Mouse (Mus musculus): Measurements from ENCODE around the gene Ugt1a5. TPM values are rescaled to one million over a fixed set of nuclear protein-coding genes. Genes with fewer than 3 reads are reported as not detected.

Ugt1a5 gene
- polyA plus RNA-seq, 1 experiment from 2014 or later = not detected

DNA sequence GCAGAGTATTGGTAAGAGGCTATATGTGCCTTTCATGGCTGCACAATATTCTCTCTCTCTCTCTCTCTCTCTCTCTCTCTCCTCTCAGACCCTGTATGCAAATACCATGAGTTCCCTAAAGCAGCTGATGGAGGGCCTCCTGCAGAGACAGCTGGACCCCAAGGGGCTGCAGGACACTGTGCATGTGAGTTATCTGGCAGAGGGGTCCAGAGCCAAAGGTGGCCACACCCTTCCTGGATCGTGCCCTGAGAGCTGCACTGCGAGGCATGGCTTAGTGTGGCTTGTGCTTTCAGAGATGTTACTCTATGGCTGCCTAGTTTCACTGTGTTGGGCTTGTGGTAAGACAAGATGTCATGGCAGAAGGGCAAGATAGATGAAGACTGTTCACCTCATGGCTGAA lies 81.8 kb downstream of the Ugt1a5 start:
- Histone ChIP-seq H3K36me3 (ENCODE audit: control insufficient read depth, insufficient read depth, low read length) (no peaks in the 10 kb centered on the region), H3K27ac (ENCODE audit: low read depth, low read length) (no peak overlapping the region), H3K9me3 (ENCODE audit: control insufficient read depth, low read length) (peaks cover 94% of the 10 kb centered on the region), H3K4me1 (replicated peaks; ENCODE audit: control insufficient read depth, insufficient read depth, low read length) (no peaks in the 10 kb centered on the region), H3K27me3 (ENCODE audit: control insufficient read depth, insufficient read depth, low read length) (no peaks in the 10 kb centered on the region), H3K4me2 (ENCODE audit: low read depth, low read length, severe bottlenecking) (no peak overlapping the region), H3K9ac (ENCODE audit: low read length) (no peak overlapping the region), H3K4me3 (ENCODE audit: low read depth, low read length) (no peak overlapping the region)
- DNase-seq (ENCODE audit: low spot score) (no peak), ATAC-seq (replicated peaks; ENCODE audit: low FRiP score) (no peak)
- 62% methylated on average over 2 of the region's 2 CpGs for WGBS

- H3K4me1 ChIP-seq (replicated peaks; ENCODE audit: control insufficient read depth, insufficient read depth, low read length) = no peaks in the 10 kb centered on the region
- no peaks in the 10 kb centered on the region for H3K36me3 ChIP-seq (ENCODE audit: control insufficient read depth, insufficient read depth, low read length)
- H3K9ac ChIP-seq (ENCODE audit: low read length) = no peak overlapping the region
- ATAC-seq (replicated peaks; ENCODE audit: low FRiP score) = no peak
- H3K9me3 ChIP-seq (ENCODE audit: control insufficient read depth, low read length) = peaks cover 96% of the 10 kb centered on the region
- no peak overlapping the region for H3K4me2 ChIP-seq (ENCODE audit: low read depth, low read length, severe bottlenecking)
- no peak overlapping the region for H3K27ac ChIP-seq (ENCODE audit: low read depth, low read length)
- no peaks in the 10 kb centered on the region for H3K27me3 ChIP-seq (ENCODE audit: control insufficient read depth, insufficient read depth, low read length)
- H3K4me3 ChIP-seq (ENCODE audit: low read depth, low read length) = no peak overlapping the region
- DNase-seq (ENCODE audit: low spot score) = no peak
- 77% methylated on average over 4 of the region's 4 CpGs for WGBS
These were observed 82.8 kb downstream of the Ugt1a5 start for GRCm38 (mm10) chr1:88248658-88249057.

DNA sequence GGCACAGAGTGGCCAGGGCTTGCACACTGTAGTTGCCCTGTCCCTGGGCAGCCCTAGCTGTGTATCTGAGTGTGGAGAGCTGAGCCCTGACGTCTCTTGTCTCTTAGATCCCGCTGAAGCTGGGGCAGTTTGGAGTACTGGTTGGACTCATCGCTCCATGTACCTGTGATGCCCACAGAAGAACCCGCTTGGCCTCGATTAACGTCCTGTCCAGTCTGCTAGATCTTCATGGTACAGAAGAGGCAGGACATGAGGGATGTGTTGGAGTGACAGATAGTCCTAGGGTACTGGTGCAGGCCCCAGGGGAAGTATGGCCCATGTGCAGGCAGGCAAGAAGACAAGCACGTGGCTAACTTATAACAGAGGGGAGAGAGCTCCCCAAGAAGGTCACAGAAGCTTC lies 83.8 kb downstream of the Ugt1a5 start:
- H3K27ac ChIP-seq (ENCODE audit: low read depth, low read length) = no peak overlapping the region
- no peaks in the 10 kb centered on the region for H3K27me3 ChIP-seq (ENCODE audit: control insufficient read depth, insufficient read depth, low read length)
- DNase-seq (ENCODE audit: low spot score) (peak; percentile 69), ATAC-seq (replicated peaks; ENCODE audit: low FRiP score) (no peak)
- H3K9ac ChIP-seq (ENCODE audit: low read length) = no peak overlapping the region
- H3K4me3 ChIP-seq (ENCODE audit: low read depth, low read length) = no peak overlapping the region
- peaks cover 96% of the 10 kb centered on the region for H3K9me3 ChIP-seq (ENCODE audit: control insufficient read depth, low read length)
- no peaks in the 10 kb centered on the region for H3K4me1 ChIP-seq (replicated peaks; ENCODE audit: control insufficient read depth, insufficient read depth, low read length)
- H3K36me3 ChIP-seq (ENCODE audit: control insufficient read depth, insufficient read depth, low read length) = no peaks in the 10 kb centered on the region
- WGBS = 78% methylated on average over 7 of the region's 7 CpGs
- no peak overlapping the region for H3K4me2 ChIP-seq (ENCODE audit: low read depth, low read length, severe bottlenecking)

DNA sequence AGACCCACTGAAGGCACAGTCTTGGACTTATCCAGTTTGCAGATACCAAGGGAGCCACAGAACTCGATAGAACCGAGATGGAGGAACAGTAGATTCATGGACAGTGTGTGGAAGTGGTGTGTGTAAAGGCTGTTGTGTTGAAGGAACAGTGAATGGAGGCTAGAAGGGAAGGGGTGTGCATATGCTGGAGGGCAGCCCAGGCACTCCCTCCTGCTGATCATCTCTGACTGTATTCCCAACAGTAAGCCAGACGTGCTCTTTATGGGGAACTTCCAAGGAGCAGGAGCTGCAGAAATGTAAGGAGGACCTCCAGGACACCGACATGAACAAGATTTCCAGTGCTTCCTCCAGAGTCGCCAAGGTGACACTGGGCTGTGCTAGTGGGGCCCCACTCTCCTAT lies 84.2 kb downstream of the Ugt1a5 start:
- Histone ChIP-seq H3K27me3 (ENCODE audit: control insufficient read depth, insufficient read depth, low read length) (no peaks in the 10 kb centered on the region), H3K27ac (ENCODE audit: low read depth, low read length) (no peak overlapping the region), H3K4me1 (replicated peaks; ENCODE audit: control insufficient read depth, insufficient read depth, low read length) (no peaks in the 10 kb centered on the region), H3K4me2 (ENCODE audit: low read depth, low read length, severe bottlenecking) (no peak overlapping the region), H3K36me3 (ENCODE audit: control insufficient read depth, insufficient read depth, low read length) (no peaks in the 10 kb centered on the region), H3K9ac (ENCODE audit: low read length) (no peak overlapping the region), H3K4me3 (ENCODE audit: low read depth, low read length) (no peak overlapping the region), H3K9me3 (ENCODE audit: control insufficient read depth, low read length) (peaks cover 96% of the 10 kb centered on the region)
- ATAC-seq (replicated peaks; ENCODE audit: low FRiP score) = no peak
- WGBS = 82% methylated on average over 5 of the region's 5 CpGs
- DNase-seq (ENCODE audit: low spot score) = no peak

- Histone ChIP-seq H3K27me3 (ENCODE audit: control insufficient read depth, insufficient read depth, low read length) (no peaks in the 10 kb centered on the region), H3K9me3 (ENCODE audit: control insufficient read depth, low read length) (peaks cover 96% of the 10 kb centered on the region), H3K27ac (ENCODE audit: low read depth, low read length) (no peak overlapping the region), H3K4me3 (ENCODE audit: low read depth, low read length) (no peak overlapping the region), H3K4me2 (ENCODE audit: low read depth, low read length, severe bottlenecking) (no peak overlapping the region), H3K9ac (ENCODE audit: low read length) (no peak overlapping the region), H3K4me1 (replicated peaks; ENCODE audit: control insufficient read depth, insufficient read depth, low read length) (no peaks in the 10 kb centered on the region), H3K36me3 (ENCODE audit: control insufficient read depth, insufficient read depth, low read length) (no peaks in the 10 kb centered on the region)
- DNase-seq (ENCODE audit: low spot score) (no peak), ATAC-seq (replicated peaks; ENCODE audit: low FRiP score) (no peak)
- 77% methylated on average over 8 of the region's 8 CpGs for WGBS
These were observed 87.3 kb downstream of the Ugt1a5 start for GRCm38 (mm10) chr1:88253106-88253505.

DNA sequence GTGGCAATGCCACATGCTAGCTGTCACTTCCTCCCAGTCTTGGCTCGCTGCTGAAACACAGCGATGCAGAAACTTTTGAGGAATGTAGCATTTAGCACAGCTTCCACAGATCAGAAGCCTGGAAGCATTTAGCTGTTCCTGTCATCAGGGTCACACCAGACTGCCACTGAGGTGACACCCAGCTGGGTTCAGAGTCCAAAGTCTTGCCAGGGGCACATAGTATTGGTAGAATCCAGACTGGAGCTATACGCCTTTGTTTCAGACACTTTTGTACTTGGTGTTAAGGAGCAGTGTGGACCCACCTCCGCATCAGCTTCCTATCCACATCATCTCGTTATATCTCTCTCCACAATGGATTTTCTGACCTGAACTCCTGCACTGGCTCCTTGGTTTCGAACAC lies 87.7 kb downstream of the Ugt1a5 start:
- Histone ChIP-seq H3K27ac (ENCODE audit: low read depth, low read length) (no peak overlapping the region), H3K9me3 (ENCODE audit: control insufficient read depth, low read length) (peaks cover 93% of the 10 kb centered on the region), H3K4me2 (ENCODE audit: low read depth, low read length, severe bottlenecking) (no peak overlapping the region), H3K4me1 (replicated peaks; ENCODE audit: control insufficient read depth, insufficient read depth, low read length) (no peaks in the 10 kb centered on the region), H3K36me3 (ENCODE audit: control insufficient read depth, insufficient read depth, low read length) (no peaks in the 10 kb centered on the region), H3K4me3 (ENCODE audit: low read depth, low read length) (no peak overlapping the region), H3K9ac (ENCODE audit: low read length) (no peak overlapping the region), H3K27me3 (ENCODE audit: control insufficient read depth, insufficient read depth, low read length) (no peaks in the 10 kb centered on the region)
- no peak for ATAC-seq (replicated peaks; ENCODE audit: low FRiP score)
- 71% methylated on average over 6 of the region's 6 CpGs for WGBS
- no peak for DNase-seq (ENCODE audit: low spot score)

GRCm38 (mm10) chr1:88254793-88255465 lies 89.1 kb downstream of the Ugt1a5 start:
- DNase-seq (ENCODE audit: low spot score) = no peak
- no peak overlapping the region for H3K9ac ChIP-seq (ENCODE audit: low read length)
- H3K27me3 ChIP-seq (ENCODE audit: control insufficient read depth, insufficient read depth, low read length) = no peaks in the 10 kb centered on the region
- ATAC-seq (replicated peaks; ENCODE audit: low FRiP score) = no peak
- H3K36me3 ChIP-seq (ENCODE audit: control insufficient read depth, insufficient read depth, low read length) = peaks cover 3% of the 10 kb centered on the region; the same call in 1 of the 2 replicates
- no peak overlapping the region for H3K4me2 ChIP-seq (ENCODE audit: low read depth, low read length, severe bottlenecking)
- H3K9me3 ChIP-seq (ENCODE audit: control insufficient read depth, low read length) = peaks cover 82% of the 10 kb centered on the region
- no peak overlapping the region for H3K4me3 ChIP-seq (ENCODE audit: low read depth, low read length)
- no peak overlapping the region for H3K27ac ChIP-seq (ENCODE audit: low read depth, low read length)
- no peaks in the 10 kb centered on the region for H3K4me1 ChIP-seq (replicated peaks; ENCODE audit: control insufficient read depth, insufficient read depth, low read length)
- 88% methylated on average over 12 of the region's 12 CpGs for WGBS

DNA sequence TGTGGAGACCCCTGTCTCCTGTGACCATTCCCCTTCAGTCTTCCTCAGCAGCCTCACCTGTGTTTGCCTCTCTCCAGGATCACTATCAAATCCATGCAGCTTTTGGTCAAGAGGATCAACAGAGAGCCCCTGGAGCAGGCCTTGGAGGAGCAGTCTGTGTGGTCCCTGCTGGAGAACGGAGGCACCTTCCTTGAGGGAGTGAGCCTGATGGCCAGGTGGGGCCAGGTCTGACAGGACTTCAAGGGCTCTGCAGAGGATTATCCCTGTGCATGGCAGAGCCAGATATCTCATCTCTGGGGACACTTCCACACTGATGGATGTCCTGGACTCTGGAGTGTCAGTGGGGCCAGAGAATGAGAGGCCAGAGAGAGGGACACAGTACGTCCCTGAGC lies 89.7 kb downstream of the Ugt1a5 start:
- no peak overlapping the region for H3K9ac ChIP-seq (ENCODE audit: low read length)
- H3K27ac ChIP-seq (ENCODE audit: low read depth, low read length) = no peak overlapping the region
- 64% methylated on average over 2 of the region's 2 CpGs for WGBS
- no peaks in the 10 kb centered on the region for H3K4me1 ChIP-seq (replicated peaks; ENCODE audit: control insufficient read depth, insufficient read depth, low read length)
- peaks cover 8% of the 10 kb centered on the region; the same call in 1 of the 2 replicates for H3K36me3 ChIP-seq (ENCODE audit: control insufficient read depth, insufficient read depth, low read length)
- no peaks in the 10 kb centered on the region for H3K27me3 ChIP-seq (ENCODE audit: control insufficient read depth, insufficient read depth, low read length)
- DNase-seq (ENCODE audit: low spot score) (no peak), ATAC-seq (replicated peaks; ENCODE audit: low FRiP score) (no peak)
- H3K4me2 ChIP-seq (ENCODE audit: low read depth, low read length, severe bottlenecking) = no peak overlapping the region
- peaks cover 81% of the 10 kb centered on the region for H3K9me3 ChIP-seq (ENCODE audit: control insufficient read depth, low read length)
- H3K4me3 ChIP-seq (ENCODE audit: low read depth, low read length) = no peak overlapping the region

Data from forebrain, embryonic 11.5 days (tissue).